Mouse (Mus musculus) C2C12 (cell line): ENCODE data around the gene Eif4h.

Source experiments
- CEBPB ChIP-seq: IDR thresholded peaks from one replicate; pipeline ENCODE4 v1.6.1; 2011; ENCODE audit warnings: low read depth, mild to moderate bottlenecking, control low read depth, moderate library complexity
- CTCF ChIP-seq: IDR thresholded peaks from one replicate; pipeline ENCODE4 v1.5.1; 2011; ENCODE audit not compliant: control insufficient read depth, insufficient read depth, insufficient read length
- MYOD1 ChIP-seq: IDR thresholded peaks from one replicate; pipeline ENCODE4 v1.6.1; 2011; ENCODE audit warnings: low read depth; ENCODE audit not compliant: control insufficient read depth, insufficient read length
- USF1 ChIP-seq: IDR thresholded peaks from one replicate; pipeline ENCODE4 v1.6.1; 2011; ENCODE audit warnings: low read depth, mild to moderate bottlenecking, control low read depth, moderate library complexity

GRCm38 (mm10) chr5:134581146-134581545, 58.1 kb downstream of the Eif4h start, which contains the start of gene Rfc2:
- TF ChIP-seq CEBPB (no peak), CTCF (no peak), USF1 (no peak), MYOD1 (no peak)
